Mouse (Mus musculus) heart, embryonic 14.5 days (tissue): ENCODE measurements around the gene Atp13a1. TPM values are rescaled to one million over a fixed set of nuclear protein-coding genes. Genes with fewer than 3 reads are reported as not detected.

Source experiments
- ATAC-seq: fragments of 200-750 bp; cut with Nextera tagmentation; 2 replicates; pipeline ENCODE4 v1.8.0; 2017; ENCODE audit warnings: low read depth, moderate TSS enrichment; ENCODE audit not compliant: insufficient number of reproducible peaks, insufficient read depth, low FRiP score
- H3K27ac ChIP-seq, 2 experiments: fragments of 200-500 bp in 1 of 2; fragments of 300-500 bp in 1 of 2; sonication (generic) in 1 of 2; replicated peaks in 1 of 2; 2 replicates each; pipeline ENCODE4 v1.5.1; 2012 to 2014; ENCODE audit warnings: low read depth in 2 of 2, low read length in 2 of 2, control low read depth in 1 of 2, mild to moderate bottlenecking in 1 of 2, mixed read lengths in 1 of 2; ENCODE audit not compliant: control insufficient read depth in 1 of 2, insufficient read depth in 1 of 2
- H3K27me3 ChIP-seq: fragments of 300-500 bp; sonication (generic); 2 replicates; pipeline ENCODE4 v1.6.1; 2014; ENCODE audit warnings: mild to moderate bottlenecking, low read length, control low read depth; ENCODE audit not compliant: control insufficient read depth, insufficient read depth
- H3K36me3 ChIP-seq: fragments of 300-500 bp; sonication (generic); 2 replicates; pipeline ENCODE4 v1.6.1; 2014; ENCODE audit warnings: mild to moderate bottlenecking, control low read depth, low read length, mixed read lengths; ENCODE audit not compliant: control insufficient read depth, insufficient read depth
- H3K4me1 ChIP-seq, 2 experiments: fragments of 200-500 bp in 1 of 2; fragments of 300-500 bp in 1 of 2; sonication (generic) in 1 of 2; 2 replicates each; pipeline ENCODE4 v1.6.1; 2012 to 2014; ENCODE audit warnings: low read length in 2 of 2, control low read depth in 1 of 2, mixed read lengths in 1 of 2; ENCODE audit not compliant: control insufficient read depth in 2 of 2, insufficient read depth in 2 of 2
- H3K4me2 ChIP-seq: fragments of 300-500 bp; sonication (generic); 2 replicates; pipeline ENCODE4 v1.6.1; 2014; ENCODE audit warnings: mild to moderate bottlenecking, low read length
- H3K4me3 ChIP-seq, 2 experiments: fragments of 200-500 bp in 1 of 2; fragments of 300-500 bp in 1 of 2; sonication (generic) in 1 of 2; 2 replicates each; pipeline ENCODE4 v1.5.1; 2012 to 2014; ENCODE audit warnings: low read length in 2 of 2, mild to moderate bottlenecking in 2 of 2, control low read depth in 1 of 2, low read depth in 1 of 2, moderate library complexity in 1 of 2; ENCODE audit not compliant: control insufficient read depth in 1 of 2, insufficient read depth in 1 of 2
- H3K9ac ChIP-seq: fragments of 300-500 bp; sonication (generic); 2 replicates; pipeline ENCODE4 v1.6.1; 2014; ENCODE audit warnings: mild to moderate bottlenecking, low read length
- H3K9me3 ChIP-seq: fragments of 300-500 bp; sonication (generic); 2 replicates; pipeline ENCODE4 v1.6.1; 2016; ENCODE audit warnings: low read length, control low read depth; ENCODE audit not compliant: control insufficient read depth
- WGBS: fragments of 180-500 bp; shearing (Covaris S2); extraction: QIAGEN DNeasy Blood & Tissue Kit; methylation state at CpG from one replicate; pipeline ENCODE4 v1.1.7; 2014; 5-methylcytosine and 5-hydroxymethylcytosine counted together
- polyA plus RNA-seq: library from polyadenylated mRNA; unstranded; fragments of >200 nt; fragmentation: Nextera tagmentation; extraction: Ambion mirVana; gene quantifications from 2 replicates; pipeline ENCODE4 v1.2.1, GENCODE M21; 2014

Atp13a1 gene
- polyA plus RNA-seq, 1 experiment from 2014 or later = 25.0 TPM

DNA sequence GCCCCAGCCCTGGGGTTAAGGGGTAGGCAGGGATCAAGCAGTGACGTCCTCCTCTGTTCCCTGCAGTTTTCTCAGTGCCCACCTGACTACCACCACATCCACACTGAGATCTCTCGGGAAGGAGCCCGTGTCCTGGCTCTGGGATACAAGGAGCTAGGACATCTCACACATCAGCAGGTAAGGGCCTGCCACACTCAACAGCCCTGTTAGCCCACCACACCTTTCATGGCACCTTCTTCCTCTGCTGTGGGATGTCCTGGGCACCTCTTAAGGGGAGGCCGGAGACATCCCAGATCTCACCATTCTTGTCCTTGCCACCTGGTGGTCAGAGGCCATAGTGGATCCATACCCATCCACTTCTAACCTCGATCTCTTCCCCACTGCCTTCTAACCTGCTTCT lies 9.0 kb downstream of the Atp13a1 start:
- no peak overlapping the region for H3K9ac ChIP-seq
- no peak for ATAC-seq
- no peak overlapping the region for H3K4me2 ChIP-seq
- H3K9me3 ChIP-seq = no peaks in the 10 kb centered on the region
- H3K4me1 ChIP-seq = no peaks in the 10 kb centered on the region
- no peak overlapping the region for H3K4me3 ChIP-seq
- H3K36me3 ChIP-seq = peaks cover 99% of the 10 kb centered on the region
- 92% methylated on average over 5 of the region's 5 CpGs for WGBS
- no peak overlapping the region for H3K27ac ChIP-seq
- no peaks in the 10 kb centered on the region for H3K27me3 ChIP-seq

DNA sequence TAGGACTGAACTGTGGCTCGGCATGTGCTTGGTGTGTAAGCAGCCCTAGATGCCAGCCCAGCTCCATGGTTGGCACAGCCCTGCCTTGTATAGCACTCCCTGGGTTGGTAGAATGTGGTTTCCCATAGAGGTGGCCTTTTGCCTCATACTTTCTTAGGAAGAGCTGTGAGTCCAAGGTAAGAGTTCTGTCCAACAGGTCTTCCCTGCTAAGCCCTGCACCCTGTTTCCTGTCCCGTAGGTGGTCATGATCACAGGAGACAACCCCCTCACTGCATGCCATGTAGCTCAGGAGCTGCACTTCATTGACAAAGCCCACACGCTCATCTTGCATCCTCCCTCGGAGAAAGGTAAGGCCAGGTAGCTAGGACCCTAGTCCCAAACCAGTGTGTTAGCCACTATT lies 10.8 kb downstream of the Atp13a1 start:
- H3K9ac ChIP-seq = no peak overlapping the region
- no peaks in the 10 kb centered on the region for H3K4me1 ChIP-seq
- H3K9me3 ChIP-seq = no peaks in the 10 kb centered on the region
- no peak for ATAC-seq
- no peak overlapping the region for H3K4me3 ChIP-seq
- H3K27ac ChIP-seq = no peak overlapping the region
- H3K4me2 ChIP-seq = no peak overlapping the region
- H3K27me3 ChIP-seq = no peaks in the 10 kb centered on the region
- WGBS = 95% methylated on average over 4 of the region's 4 CpGs
- peaks cover 99% of the 10 kb centered on the region for H3K36me3 ChIP-seq

DNA sequence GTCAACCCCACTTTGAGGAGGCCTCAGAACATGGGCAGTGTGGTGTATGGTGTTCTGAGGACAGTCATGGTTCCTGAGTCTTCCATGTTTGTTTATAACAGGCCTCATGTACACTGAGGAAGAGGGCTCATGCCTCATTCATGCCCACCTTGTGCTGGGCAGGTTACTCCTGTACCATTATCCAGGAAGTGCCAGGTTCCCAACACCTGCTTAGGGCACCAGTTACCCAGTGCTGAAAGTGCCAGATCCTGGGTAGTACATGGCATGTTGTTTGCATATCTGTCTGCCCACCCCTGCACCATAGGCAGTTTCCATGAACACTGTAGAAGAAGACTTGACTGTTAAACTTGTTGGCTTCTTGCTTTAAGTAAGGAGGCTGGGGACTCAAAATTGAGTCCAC lies 11.3 kb downstream of the Atp13a1 start:
- Histone ChIP-seq H3K9ac (no peak overlapping the region), H3K4me2 (no peak overlapping the region), H3K4me3 (no peak overlapping the region), H3K4me1 (no peaks in the 10 kb centered on the region), H3K27ac (no peak overlapping the region), H3K27me3 (no peaks in the 10 kb centered on the region), H3K36me3 (peaks cover 99% of the 10 kb centered on the region), H3K9me3 (no peaks in the 10 kb centered on the region)
- no peak for ATAC-seq

DNA sequence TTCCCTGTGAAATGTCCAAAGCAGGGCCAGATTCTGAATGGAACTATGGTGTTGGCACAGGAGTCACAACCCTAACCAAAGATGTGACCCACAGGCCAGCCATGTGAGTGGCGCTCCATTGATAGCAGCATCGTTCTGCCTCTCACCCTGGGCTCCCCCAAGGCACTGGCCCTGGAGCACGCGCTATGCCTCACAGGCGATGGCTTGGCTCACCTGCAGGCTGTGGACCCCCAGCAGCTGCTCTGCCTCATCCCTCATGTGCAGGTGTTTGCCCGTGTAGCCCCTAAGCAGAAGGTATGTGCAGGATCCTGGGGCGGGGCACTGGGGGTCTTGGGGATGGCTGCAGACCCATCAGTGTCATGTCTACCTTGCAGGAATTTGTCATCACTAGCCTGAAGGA lies 12.4 kb downstream of the Atp13a1 start:
- H3K27ac ChIP-seq = no peak overlapping the region
- no peak overlapping the region for H3K4me3 ChIP-seq

DNA sequence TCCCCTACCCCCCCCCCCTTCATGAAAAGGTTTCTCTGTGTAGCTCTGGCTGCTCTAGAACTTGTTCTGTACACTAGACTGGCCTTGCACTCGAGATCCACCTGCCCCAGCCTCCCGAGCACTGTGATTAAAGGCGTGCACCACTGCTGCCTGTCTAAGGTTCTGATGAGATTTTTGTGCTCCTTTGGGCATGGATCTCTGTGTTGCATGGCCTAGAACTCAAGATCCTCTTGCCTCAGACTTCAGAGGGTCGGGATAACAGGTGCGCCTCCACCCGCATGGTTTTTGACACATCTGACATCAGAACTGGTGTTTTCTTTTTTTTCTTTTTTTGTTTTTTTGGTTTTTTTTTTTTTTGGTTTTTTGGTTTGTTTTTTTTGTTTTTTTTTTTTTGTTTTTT lies 13.6 kb downstream of the Atp13a1 start:
- 94% methylated on average over 6 of the region's 6 CpGs for WGBS

More for the DNA sequence above, 12.4 kb downstream of the Atp13a1 start:
- no peaks in the 10 kb centered on the region for H3K9me3 ChIP-seq
- no peak for ATAC-seq
- H3K4me2 ChIP-seq = no peak overlapping the region
- H3K36me3 ChIP-seq = peaks cover 97% of the 10 kb centered on the region
- no peaks in the 10 kb centered on the region for H3K27me3 ChIP-seq
- H3K9ac ChIP-seq = no peak overlapping the region
- WGBS = 92% methylated on average over 7 of the region's 7 CpGs
- H3K4me1 ChIP-seq = no peaks in the 10 kb centered on the region

DNA sequence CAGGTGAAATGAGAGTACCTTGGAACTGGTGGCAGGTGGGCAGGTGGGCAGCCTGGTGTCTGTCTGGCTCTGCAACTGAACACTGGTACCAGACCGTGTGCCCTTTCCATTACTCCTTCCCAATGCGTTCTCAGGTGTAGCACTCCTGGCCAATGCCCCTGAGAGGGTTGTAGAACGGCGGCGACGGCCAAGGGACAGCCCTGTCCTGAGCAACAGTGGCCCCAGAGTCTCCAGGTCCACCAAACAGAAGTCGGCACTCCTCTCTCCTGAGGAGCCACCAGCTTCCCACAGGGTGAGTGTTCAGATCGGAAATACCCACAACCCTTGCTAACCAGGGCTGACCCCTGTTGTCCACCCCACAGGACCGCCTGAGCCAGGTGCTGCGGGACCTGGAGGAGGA lies 14.1 kb downstream of the Atp13a1 start:
- Histone ChIP-seq H3K36me3 (peaks cover 79% of the 10 kb centered on the region), H3K4me2 (no peak overlapping the region), H3K4me3 (no peak overlapping the region), H3K27ac (no peak overlapping the region), H3K9me3 (no peaks in the 10 kb centered on the region), H3K27me3 (no peaks in the 10 kb centered on the region), H3K4me1 (peaks cover 5% of the 10 kb centered on the region in 2 experiments; a peak in 3 of 4 replicates), H3K9ac (no peak overlapping the region)
- 90% methylated on average over 10 of the region's 10 CpGs for WGBS
- no peak for ATAC-seq

More for the DNA sequence above, 13.6 kb downstream of the Atp13a1 start:
- Histone ChIP-seq H3K4me3 (no peak overlapping the region), H3K4me2 (no peak overlapping the region), H3K9ac (no peak overlapping the region), H3K27me3 (no peaks in the 10 kb centered on the region), H3K27ac (no peak overlapping the region), H3K4me1 (peaks cover 5% of the 10 kb centered on the region in 2 experiments; a peak in 3 of 4 replicates), H3K36me3 (peaks cover 85% of the 10 kb centered on the region), H3K9me3 (no peaks in the 10 kb centered on the region)
- ATAC-seq = no peak

DNA sequence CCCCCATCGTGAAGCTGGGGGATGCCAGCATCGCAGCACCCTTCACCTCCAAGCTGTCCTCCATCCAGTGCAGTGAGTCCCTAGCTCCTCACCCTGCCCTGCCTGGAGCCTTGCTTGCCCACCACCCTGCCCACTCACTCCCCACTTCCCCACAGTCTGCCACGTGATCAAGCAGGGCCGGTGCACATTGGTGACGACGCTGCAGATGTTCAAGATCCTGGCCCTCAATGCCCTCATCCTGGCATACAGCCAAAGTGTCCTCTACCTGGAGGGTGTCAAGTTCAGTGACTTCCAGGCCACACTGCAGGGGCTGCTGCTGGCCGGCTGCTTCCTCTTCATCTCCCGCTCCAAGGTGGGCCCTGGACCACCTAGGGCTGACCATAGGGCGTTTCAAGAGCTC lies 14.5 kb downstream of the Atp13a1 start:
- H3K4me2 ChIP-seq = no peak overlapping the region
- H3K4me1 ChIP-seq = peaks cover 5% of the 10 kb centered on the region in 2 experiments; a peak in 3 of 4 replicates
- WGBS = 90% methylated on average over 9 of the region's 9 CpGs
- H3K27me3 ChIP-seq = no peaks in the 10 kb centered on the region
- H3K36me3 ChIP-seq = peaks cover 78% of the 10 kb centered on the region
- H3K27ac ChIP-seq = no peak overlapping the region
- H3K9me3 ChIP-seq = no peaks in the 10 kb centered on the region
- no peak overlapping the region for H3K4me3 ChIP-seq
- H3K9ac ChIP-seq = no peak overlapping the region
- no peak for ATAC-seq

DNA sequence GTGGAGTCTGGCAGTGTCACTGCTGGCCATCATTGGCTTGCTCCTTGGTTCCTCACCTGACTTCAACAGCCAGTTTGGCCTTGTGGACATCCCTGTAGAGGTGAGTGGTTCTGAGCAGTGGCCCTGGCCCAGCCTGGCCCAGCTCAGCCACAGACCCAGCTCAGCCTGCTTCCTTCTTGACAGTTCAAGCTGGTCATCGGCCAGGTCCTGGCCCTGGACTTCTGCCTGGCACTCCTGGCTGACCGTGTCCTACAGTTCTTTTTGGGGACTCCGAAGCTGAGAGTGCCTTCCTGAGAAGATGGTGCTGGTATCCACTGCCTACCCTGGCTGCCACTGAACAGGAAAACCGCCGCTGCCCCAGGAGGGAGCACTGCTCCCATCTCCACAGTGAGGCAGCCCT lies 16.3 kb downstream of the Atp13a1 start:
- 95% methylated on average over 5 of the region's 5 CpGs for WGBS
- Histone ChIP-seq H3K4me2 (no peak overlapping the region), H3K36me3 (peaks cover 71% of the 10 kb centered on the region), H3K4me1 (peaks cover 5% of the 10 kb centered on the region in 2 experiments; a peak in 3 of 4 replicates), H3K27me3 (no peaks in the 10 kb centered on the region), H3K9ac (no peak overlapping the region), H3K9me3 (no peaks in the 10 kb centered on the region), H3K4me3 (no peak overlapping the region), H3K27ac (no peak overlapping the region)
- no peak for ATAC-seq
